Mouse (Mus musculus) stomach, embryonic 16.5 days (tissue): ENCODE measurements at regions not wholly inside any gene's neighbourhood (a gene's known extent, or its start where the extent isn't known, plus 50 kb on each side); places are given as distances from the start of the nearest gene placed in this dataset.

Experiments
- ATAC-seq: fragments of 200-750 bp; cut with Nextera tagmentation; 2 replicates; pipeline ENCODE4 v1.8.0; 2017; ENCODE audit warnings: moderate number of reproducible peaks, moderate TSS enrichment; ENCODE audit not compliant: insufficient read depth, low FRiP score
- H3K27ac ChIP-seq: fragments of 300-500 bp; sonication (generic); 2 replicates; pipeline ENCODE4 v1.5.1; 2014; ENCODE audit warnings: low read length
- H3K27me3 ChIP-seq: fragments of 300-500 bp; sonication (generic); 2 replicates; pipeline ENCODE4 v1.6.1; 2014; ENCODE audit warnings: low read length, control low read depth, mixed read lengths; ENCODE audit not compliant: control insufficient read depth, insufficient read depth
- H3K36me3 ChIP-seq: fragments of 300-500 bp; sonication (generic); 2 replicates; pipeline ENCODE4 v1.6.1; 2014; ENCODE audit warnings: low read length; ENCODE audit not compliant: control insufficient read depth, insufficient read depth
- H3K4me1 ChIP-seq: fragments of 300-500 bp; sonication (generic); 2 replicates; pipeline ENCODE4 v1.6.1; 2014; ENCODE audit warnings: low read length, control low read depth, mixed read lengths; ENCODE audit not compliant: control insufficient read depth, insufficient read depth
- H3K4me2 ChIP-seq: fragments of 300-500 bp; sonication (generic); 2 replicates; pipeline ENCODE4 v1.6.1; 2014; ENCODE audit warnings: low read depth, low read length, mixed read lengths
- H3K4me3 ChIP-seq: fragments of 300-500 bp; sonication (generic); replicated peaks from 2 replicates; pipeline ENCODE4 v1.5.1; 2014; ENCODE audit warnings: mild to moderate bottlenecking, low read length
- H3K9ac ChIP-seq: fragments of 300-500 bp; sonication (generic); 2 replicates; pipeline ENCODE4 v1.6.1; 2014; ENCODE audit warnings: low read length
- H3K9me3 ChIP-seq: fragments of 300-500 bp; sonication (generic); replicated peaks from 2 replicates; pipeline ENCODE4 v1.6.1; 2016; ENCODE audit warnings: low read length, control low read depth; ENCODE audit not compliant: control insufficient read depth
- WGBS: fragments of 180-500 bp; shearing (Covaris S2); extraction: QIAGEN DNeasy Blood & Tissue Kit; methylation state at CpG from one replicate; pipeline ENCODE4 v1.1.7; 2014; 5-methylcytosine and 5-hydroxymethylcytosine counted together

DNA sequence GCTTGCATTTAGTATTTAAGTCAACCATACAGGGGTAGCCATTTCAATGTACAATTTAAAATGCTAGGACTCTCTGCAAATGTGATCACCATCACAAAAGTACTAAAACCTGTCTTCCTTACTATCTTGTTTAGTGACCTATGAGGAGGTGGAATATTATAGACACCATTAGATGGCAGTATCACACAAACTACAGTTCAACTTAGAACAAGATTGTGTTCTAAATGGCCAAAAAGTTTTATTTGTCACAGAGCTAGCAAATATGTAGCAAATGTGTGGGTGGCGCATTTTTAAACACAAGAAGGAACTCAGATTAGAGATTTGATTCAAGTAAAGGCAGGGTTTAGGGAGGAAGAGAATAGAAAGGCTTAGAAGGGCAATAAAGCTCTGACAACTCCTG is 189.4 kb upstream of the Ednrb start:
- Histone ChIP-seq H3K9me3 (no peaks in the 10 kb centered on the region), H3K27ac (no peak overlapping the region), H3K4me2 (no peak overlapping the region), H3K27me3 (no peaks in the 10 kb centered on the region), H3K36me3 (no peaks in the 10 kb centered on the region), H3K4me1 (no peaks in the 10 kb centered on the region), H3K4me3 (no peak overlapping the region), H3K9ac (no peak overlapping the region)
- WGBS: 49% methylated on average over 1 of the region's 1 CpGs
- no peak for ATAC-seq

DNA sequence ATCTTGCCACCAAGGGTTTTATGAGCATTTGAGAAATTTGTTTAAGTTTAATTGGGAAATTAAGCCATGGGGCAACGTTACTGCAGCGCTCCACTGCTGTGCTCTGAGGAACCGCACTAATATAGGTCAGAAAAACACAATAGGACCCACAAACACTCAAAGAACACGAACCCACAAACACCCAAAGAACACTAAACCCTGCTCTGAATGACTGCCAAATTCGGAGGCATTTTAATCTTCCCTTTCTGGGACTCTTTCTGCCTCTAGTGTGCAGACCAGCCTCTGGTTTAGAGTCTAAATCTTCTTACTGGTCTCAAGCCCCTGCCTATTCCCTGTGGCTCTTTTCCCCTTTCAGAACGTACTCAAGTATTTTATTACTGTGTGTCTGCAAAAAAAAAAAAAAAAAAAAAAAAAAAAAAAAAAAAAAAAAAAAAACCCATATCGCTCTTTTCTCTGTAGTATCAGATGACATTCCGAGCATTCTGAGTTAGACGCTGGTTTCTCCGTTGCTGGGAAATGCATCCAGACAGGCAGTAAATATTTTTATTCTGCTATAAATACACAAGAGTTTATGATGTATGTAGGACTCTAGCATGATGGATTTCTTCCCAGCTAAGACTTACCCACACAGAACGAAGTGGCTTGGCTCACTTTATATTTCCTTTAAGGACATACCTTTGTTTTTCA is 186.7 kb upstream of the Ednrb start:
- Histone ChIP-seq H3K27ac (no peak overlapping the region), H3K36me3 (no peaks in the 10 kb centered on the region), H3K9me3 (no peaks in the 10 kb centered on the region), H3K9ac (no peak overlapping the region), H3K4me3 (no peak overlapping the region), H3K27me3 (no peaks in the 10 kb centered on the region), H3K4me2 (no peak overlapping the region), H3K4me1 (no peaks in the 10 kb centered on the region)
- ATAC-seq: no peak
- 48% methylated on average over 11 of the region's 11 CpGs for WGBS

DNA sequence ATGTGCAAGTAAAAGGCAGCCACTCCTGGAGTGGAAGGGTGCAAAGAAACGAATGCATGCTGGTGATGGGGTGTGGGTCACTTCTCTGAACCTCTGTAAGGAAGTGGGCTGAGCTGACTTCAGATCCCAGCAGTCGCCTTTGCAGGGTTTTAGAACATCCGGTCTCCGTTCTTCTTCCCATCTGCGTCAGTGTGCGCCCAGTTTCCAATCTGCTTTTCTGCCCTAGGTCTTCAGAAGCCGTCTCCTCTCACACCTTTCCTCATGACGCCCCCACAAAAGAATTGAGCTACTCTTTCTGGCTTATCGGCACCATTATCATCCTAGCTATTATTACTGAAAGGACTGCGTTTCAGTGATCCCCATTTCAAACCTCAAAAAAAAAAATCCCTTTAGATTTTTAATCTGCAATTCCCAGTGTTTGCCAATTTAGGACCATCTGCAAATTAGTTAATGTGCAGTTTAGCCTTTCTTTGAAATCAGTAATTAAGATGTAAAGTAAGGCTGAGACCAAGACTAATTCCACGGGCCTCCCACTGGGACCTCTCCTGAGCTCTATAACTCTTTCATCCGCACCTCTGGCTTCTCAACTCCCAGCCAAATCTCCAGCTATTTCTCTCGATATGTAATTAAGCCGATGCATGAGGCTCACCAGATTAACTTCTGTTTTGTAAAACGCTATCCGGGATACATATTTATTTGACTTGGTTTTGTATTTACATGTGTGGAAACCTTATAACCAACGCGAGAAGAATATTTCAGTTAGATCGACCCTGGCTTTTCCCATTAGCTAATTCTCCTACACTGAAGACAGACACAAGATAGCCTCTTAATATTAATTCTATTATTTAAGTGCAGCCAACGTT is 185.7 kb upstream of the Ednrb start:
- Histone ChIP-seq H3K9me3 (no peaks in the 10 kb centered on the region), H3K9ac (no peak overlapping the region), H3K27me3 (no peaks in the 10 kb centered on the region), H3K27ac (no peak overlapping the region), H3K36me3 (no peaks in the 10 kb centered on the region), H3K4me1 (no peaks in the 10 kb centered on the region), H3K4me2 (no peak overlapping the region), H3K4me3 (no peak overlapping the region)
- WGBS: 57% methylated on average over 20 of the region's 20 CpGs
- no peak for ATAC-seq

DNA sequence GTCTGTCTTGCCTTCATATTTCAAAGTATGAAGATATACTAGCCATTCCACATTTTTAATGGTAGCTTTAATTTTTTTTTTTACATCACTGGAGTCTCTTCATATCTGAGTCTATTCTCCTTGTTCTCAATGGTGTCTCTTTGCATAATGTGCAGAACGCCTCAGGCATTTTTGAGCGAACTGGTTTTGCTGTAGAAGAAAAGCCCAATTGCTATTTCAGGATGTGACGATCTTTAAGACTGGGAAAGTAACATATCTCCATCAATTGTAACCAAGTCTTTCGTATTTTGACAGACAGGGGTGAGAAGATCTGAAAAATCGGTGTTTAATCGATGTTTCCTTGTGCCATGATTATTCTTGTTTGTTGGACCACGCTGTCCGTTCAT is 183.7 kb upstream of the Ednrb start:
- Histone ChIP-seq H3K4me2 (no peak overlapping the region), H3K36me3 (no peaks in the 10 kb centered on the region), H3K4me3 (no peak overlapping the region), H3K9ac (no peak overlapping the region), H3K27me3 (no peaks in the 10 kb centered on the region), H3K4me1 (no peaks in the 10 kb centered on the region), H3K27ac (no peak overlapping the region), H3K9me3 (no peaks in the 10 kb centered on the region)
- ATAC-seq: no peak
- 91% methylated on average over 8 of the region's 8 CpGs for WGBS

DNA sequence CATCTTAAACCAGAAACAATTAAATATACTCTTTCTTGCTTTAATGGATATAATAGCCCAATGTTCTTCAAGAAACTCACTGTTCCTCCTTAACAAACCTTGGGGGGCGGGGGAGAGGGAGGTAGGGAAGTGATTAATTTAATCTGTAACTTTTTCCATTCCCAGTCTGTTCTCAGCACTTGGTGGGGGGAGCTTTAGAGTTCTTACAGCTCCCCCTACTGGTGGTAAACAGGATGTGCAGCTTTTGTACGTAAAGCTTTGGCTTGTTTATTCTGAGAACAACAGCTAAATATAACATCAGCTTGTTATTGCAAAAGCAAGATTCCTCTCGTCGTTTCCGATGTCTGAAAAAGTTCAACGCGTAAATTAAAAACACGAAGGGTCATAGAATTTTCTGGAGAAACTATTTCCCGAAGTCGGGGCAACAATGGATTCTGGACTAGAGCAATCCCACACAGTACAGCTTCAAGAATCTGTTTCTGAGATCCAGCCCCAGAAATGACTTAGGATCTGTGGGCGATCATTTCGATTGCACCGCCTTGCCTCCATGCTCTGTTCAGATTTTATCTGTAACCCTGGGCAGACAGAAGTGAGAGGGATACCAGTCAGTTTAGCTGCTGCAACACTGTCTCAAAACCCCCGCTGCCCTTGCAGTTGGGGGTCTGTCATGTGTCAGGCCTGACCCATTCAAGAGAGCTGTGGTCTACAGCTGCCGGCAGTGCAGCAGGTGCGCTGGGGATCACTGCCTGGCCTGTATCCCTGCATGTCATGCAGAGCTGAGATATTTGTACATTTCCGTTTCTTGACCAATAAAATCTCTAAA is 183.1 kb upstream of the Ednrb start:
- peak; percentile 74; the same call in 1 of the 2 replicates for ATAC-seq
- H3K27ac ChIP-seq: peak overlapping the region; percentile 24; the same call in 1 of the 2 replicates
- H3K4me2 ChIP-seq: peak overlapping the region; percentile 34; the same call in 1 of the 2 replicates
- WGBS: 27% methylated on average over 17 of the region's 17 CpGs
- H3K27me3 ChIP-seq: no peaks in the 10 kb centered on the region
- peak overlapping the region; percentile 16; the same call in 1 of the 2 replicates for H3K9ac ChIP-seq
- H3K9me3 ChIP-seq: no peaks in the 10 kb centered on the region
- no peaks in the 10 kb centered on the region for H3K4me1 ChIP-seq
- no peak overlapping the region for H3K4me3 ChIP-seq
- H3K36me3 ChIP-seq: no peaks in the 10 kb centered on the region

DNA sequence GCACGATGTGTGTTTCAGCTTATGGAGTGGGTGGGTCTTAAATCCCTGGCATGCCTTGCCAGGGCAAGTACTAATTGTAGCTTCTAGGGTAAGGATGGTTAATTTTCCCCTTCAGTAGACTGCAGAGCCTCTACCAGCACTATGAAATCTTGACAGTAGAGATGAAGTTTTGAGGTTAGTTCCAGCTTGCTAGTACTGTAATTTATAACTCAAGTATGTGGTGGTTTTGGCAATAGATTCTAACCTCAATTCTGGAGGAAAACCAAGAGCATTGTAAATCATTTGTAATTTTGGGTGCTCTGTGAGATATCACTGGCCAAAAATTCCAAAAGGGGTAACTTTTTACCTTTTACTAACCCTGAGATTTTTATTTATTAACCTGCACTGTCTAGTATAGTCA is 164.3 kb upstream of the Ednrb start:
- Histone ChIP-seq H3K9me3 (no peaks in the 10 kb centered on the region), H3K9ac (no peak overlapping the region), H3K27me3 (no peaks in the 10 kb centered on the region), H3K27ac (no peak overlapping the region), H3K4me3 (no peak overlapping the region), H3K4me1 (peaks cover 6% of the 10 kb centered on the region), H3K36me3 (no peaks in the 10 kb centered on the region), H3K4me2 (no peak overlapping the region)
- 66% methylated on average over 1 of the region's 1 CpGs for WGBS
- no peak for ATAC-seq

DNA sequence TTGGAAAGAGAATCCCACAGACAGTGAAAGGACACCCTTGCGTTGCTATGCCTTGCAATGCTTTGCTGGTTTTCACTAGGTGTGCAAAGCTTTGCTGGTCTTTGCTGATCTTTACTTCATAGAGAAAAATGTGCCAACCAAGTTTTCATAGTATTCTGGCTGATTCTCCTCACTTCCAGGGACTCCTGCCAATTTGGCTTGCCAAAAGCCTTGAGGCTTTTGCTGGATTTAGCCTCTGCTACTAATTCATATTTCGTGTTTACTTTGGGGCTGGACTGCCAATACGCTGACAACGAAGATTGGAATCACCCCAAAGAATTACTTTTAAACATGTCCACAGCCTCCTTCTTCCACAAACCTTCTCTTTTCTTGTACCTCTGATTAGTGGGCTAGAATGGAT is 162.2 kb upstream of the Ednrb start:
- no peak overlapping the region for H3K9ac ChIP-seq
- no peak overlapping the region for H3K4me3 ChIP-seq
- no peak overlapping the region for H3K4me2 ChIP-seq
- H3K9me3 ChIP-seq: no peaks in the 10 kb centered on the region
- 50% methylated on average over 4 of the region's 4 CpGs for WGBS
- H3K27me3 ChIP-seq: no peaks in the 10 kb centered on the region
- H3K36me3 ChIP-seq: no peaks in the 10 kb centered on the region
- no peak for ATAC-seq
- H3K27ac ChIP-seq: no peak overlapping the region
- peaks cover 6% of the 10 kb centered on the region for H3K4me1 ChIP-seq

DNA sequence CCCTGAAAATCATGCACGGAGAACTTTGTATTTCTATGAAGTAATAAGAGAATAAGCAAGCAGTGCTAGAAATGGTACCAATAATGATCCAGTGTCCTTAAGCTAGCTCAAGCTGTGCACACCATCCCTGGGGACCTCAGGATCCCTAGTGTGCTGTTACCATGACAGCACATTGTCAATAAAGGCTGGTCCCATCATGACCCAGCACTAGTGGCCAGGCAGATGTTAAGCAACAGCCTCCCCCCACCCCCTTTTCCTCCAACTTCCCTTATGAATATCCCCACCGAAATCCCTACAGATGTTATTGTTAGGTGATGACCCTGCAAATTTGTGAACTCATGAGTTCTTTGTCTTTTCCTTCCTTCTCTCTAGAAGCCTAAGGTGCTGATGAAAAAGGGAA is 160.9 kb upstream of the Ednrb start:
- H3K4me2 ChIP-seq: no peak overlapping the region
- H3K36me3 ChIP-seq: no peaks in the 10 kb centered on the region
- H3K27ac ChIP-seq: no peak overlapping the region
- H3K9ac ChIP-seq: no peak overlapping the region
- H3K27me3 ChIP-seq: no peaks in the 10 kb centered on the region
- WGBS: 76% methylated on average over 2 of the region's 2 CpGs
- peaks cover 6% of the 10 kb centered on the region for H3K4me1 ChIP-seq
- no peak for ATAC-seq
- H3K4me3 ChIP-seq: no peak overlapping the region
- H3K9me3 ChIP-seq: no peaks in the 10 kb centered on the region

DNA sequence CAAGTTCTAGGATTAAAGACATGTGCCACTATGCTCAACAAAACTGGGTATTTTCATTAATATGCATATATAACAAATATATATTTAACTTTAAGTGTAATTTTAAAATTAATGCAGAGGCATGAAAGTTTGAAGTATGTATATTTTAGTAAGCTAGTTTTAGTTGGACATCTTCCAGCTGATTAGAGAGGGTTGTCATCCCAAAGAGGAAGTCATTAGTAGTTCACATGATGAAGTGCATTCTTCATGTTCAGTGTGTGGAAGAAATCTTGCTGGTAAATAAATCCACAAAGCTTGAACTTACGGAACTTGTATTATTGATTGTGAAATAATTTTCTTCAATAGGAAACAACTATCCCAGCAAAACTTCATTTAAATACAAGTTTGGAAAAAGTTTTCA is 158.2 kb upstream of the Ednrb start:
- no peak for ATAC-seq
- Histone ChIP-seq H3K9ac (no peak overlapping the region), H3K36me3 (no peaks in the 10 kb centered on the region), H3K4me3 (no peak overlapping the region), H3K27ac (no peak overlapping the region), H3K27me3 (no peaks in the 10 kb centered on the region), H3K4me1 (peaks cover 6% of the 10 kb centered on the region), H3K9me3 (no peaks in the 10 kb centered on the region), H3K4me2 (no peak overlapping the region)
- 57% methylated on average over 1 of the region's 1 CpGs for WGBS
